Mouse (Mus musculus) hindbrain, postnatal 0 days (tissue): ENCODE measurements at regions not wholly inside any gene's neighbourhood (a gene's known extent, or its start where the extent isn't known, plus 50 kb on each side); places are given as distances from the start of the nearest gene placed in this dataset.

Experiments
- ATAC-seq: fragments of 200-750 bp; cut with Nextera tagmentation; 2 replicates; pipeline ENCODE4 v1.8.0; 2017; ENCODE audit warnings: mild to moderate bottlenecking, moderate TSS enrichment, moderate library complexity
- DNase-seq: peaks from one replicate; pipeline ENCODE4 v3.0.0-alpha.2; 2015; ENCODE audit warnings: low spot score
- H3K27ac ChIP-seq: fragments of 300-500 bp; sonication (generic); 2 replicates; pipeline ENCODE4 v1.5.1; 2014; ENCODE audit warnings: mild to moderate bottlenecking
- H3K27me3 ChIP-seq: fragments of 300-500 bp; sonication (generic); 2 replicates; pipeline ENCODE4 v1.6.1; 2014; ENCODE audit warnings: low read length, mixed read lengths; ENCODE audit not compliant: insufficient read depth
- H3K36me3 ChIP-seq: fragments of 300-500 bp; sonication (generic); 2 replicates; pipeline ENCODE4 v1.6.1; 2014; ENCODE audit warnings: low read length, mixed read lengths; ENCODE audit not compliant: insufficient read depth
- H3K4me1 ChIP-seq: fragments of 300-500 bp; sonication (generic); 2 replicates; pipeline ENCODE4 v1.6.1; 2014; ENCODE audit warnings: antibody characterized with exemption, low read length, mixed read lengths; ENCODE audit not compliant: insufficient read depth
- H3K4me2 ChIP-seq: fragments of 300-500 bp; sonication (generic); 2 replicates; pipeline ENCODE4 v1.6.1; 2014; ENCODE audit warnings: low read depth, mild to moderate bottlenecking, low read length, moderate library complexity, mixed read lengths
- H3K4me3 ChIP-seq: fragments of 300-500 bp; sonication (generic); 2 replicates; pipeline ENCODE4 v1.5.1; 2014; ENCODE audit warnings: low read length
- H3K9ac ChIP-seq: fragments of 300-500 bp; sonication (generic); replicated peaks from 2 replicates; pipeline ENCODE4 v1.6.1; 2014; ENCODE audit warnings: mild to moderate bottlenecking, low read length, moderate library complexity, mixed read lengths
- H3K9me3 ChIP-seq: fragments of 300-500 bp; sonication (generic); 2 replicates; pipeline ENCODE4 v1.6.1; 2016; ENCODE audit warnings: low read length, mixed read lengths
- CTCF ChIP-seq: IDR thresholded peaks from 2 replicates; pipeline ENCODE4 v1.5.1; 2016; ENCODE audit warnings: antibody characterized with exemption, control low read depth, low read depth
- WGBS: fragments of 180-500 bp; shearing (Covaris S2); extraction: QIAGEN DNeasy Blood & Tissue Kit; methylation state at CpG from one replicate; pipeline ENCODE4 v1.1.7; 2014; 5-methylcytosine and 5-hydroxymethylcytosine counted together

- no peak overlapping the region for H3K27ac ChIP-seq
- no peak overlapping the region for H3K9ac ChIP-seq
- no peak overlapping the region for H3K4me2 ChIP-seq
- no peak for TF ChIP-seq CTCF
- no peaks in the 10 kb centered on the region for H3K4me1 ChIP-seq
- H3K27me3 ChIP-seq: no peaks in the 10 kb centered on the region
- ATAC-seq (no peak), DNase-seq (peak; percentile 19)
- no peak overlapping the region for H3K4me3 ChIP-seq
- no peaks in the 10 kb centered on the region for H3K9me3 ChIP-seq
- 55% methylated on average over 7 of the region's 7 CpGs for WGBS
- no peaks in the 10 kb centered on the region for H3K36me3 ChIP-seq
These were observed 360.4 kb upstream of the Nudt12 start for GRCm38 (mm10) chr17:59373505-59374106.

GRCm38 (mm10) chr17:59369624-59370541 is 356.7 kb upstream of the Nudt12 start:
- Histone ChIP-seq H3K27ac (no peak overlapping the region), H3K9me3 (no peaks in the 10 kb centered on the region), H3K4me2 (no peak overlapping the region), H3K27me3 (no peaks in the 10 kb centered on the region), H3K4me3 (no peak overlapping the region), H3K36me3 (no peaks in the 10 kb centered on the region), H3K4me1 (peaks cover 3% of the 10 kb centered on the region; the same call in 1 of the 2 replicates), H3K9ac (no peak overlapping the region)
- no peak for TF ChIP-seq CTCF
- whole genome bisulfite sequencing: 61% methylated on average over 7 of the region's 7 CpGs
- ATAC-seq (0 out of 2 replicates have a peak, but pooled peaks have one; percentile 40), DNase-seq (peak; percentile 27)

GRCm38 (mm10) chr17:59365340-59365739 is 352.2 kb upstream of the Nudt12 start:
- Histone ChIP-seq H3K27ac (no peak overlapping the region), H3K4me3 (no peak overlapping the region), H3K9me3 (no peaks in the 10 kb centered on the region), H3K4me2 (no peak overlapping the region), H3K36me3 (no peaks in the 10 kb centered on the region), H3K9ac (no peak overlapping the region), H3K27me3 (no peaks in the 10 kb centered on the region), H3K4me1 (peaks cover 3% of the 10 kb centered on the region; the same call in 1 of the 2 replicates)
- DNase-seq (no peak), ATAC-seq (no peak)
- 56% methylated on average over 2 of the region's 2 CpGs for WGBS
- no peak for TF ChIP-seq CTCF

GRCm38 (mm10) chr17:59362110-59362509 is 348.9 kb upstream of the Nudt12 start:
- Histone ChIP-seq H3K36me3 (no peaks in the 10 kb centered on the region), H3K27ac (no peak overlapping the region), H3K9me3 (no peaks in the 10 kb centered on the region), H3K9ac (no peak overlapping the region), H3K27me3 (no peaks in the 10 kb centered on the region), H3K4me2 (no peak overlapping the region), H3K4me3 (no peak overlapping the region), H3K4me1 (peaks cover 3% of the 10 kb centered on the region; the same call in 1 of the 2 replicates)
- DNase-seq: no peak
- TF ChIP-seq CTCF: no peak
- no peak for ATAC-seq
- 26% methylated on average over 7 of the region's 7 CpGs for WGBS

GRCm38 (mm10) chr17:59361119-59361518 is 347.9 kb upstream of the Nudt12 start:
- H3K4me1 ChIP-seq: peaks cover 3% of the 10 kb centered on the region; the same call in 1 of the 2 replicates
- DNase-seq (no peak), ATAC-seq (no peak)
- H3K4me2 ChIP-seq: no peak overlapping the region
- TF ChIP-seq CTCF: no peak
- H3K27ac ChIP-seq: no peak overlapping the region
- no peaks in the 10 kb centered on the region for H3K9me3 ChIP-seq
- H3K4me3 ChIP-seq: no peak overlapping the region
- H3K36me3 ChIP-seq: no peaks in the 10 kb centered on the region
- 94% methylated on average over 9 of the region's 9 CpGs for WGBS
- no peaks in the 10 kb centered on the region for H3K27me3 ChIP-seq
- no peak overlapping the region for H3K9ac ChIP-seq

- Histone ChIP-seq H3K27ac (no peak overlapping the region), H3K4me3 (no peak overlapping the region)
- no peak for ATAC-seq
These were observed 346.3 kb upstream of the Nudt12 start for GRCm38 (mm10) chr17:59359503-59359902.

More at GRCm38 (mm10) chr17:59359503-59359902, 346.3 kb upstream of the Nudt12 start:
- TF ChIP-seq CTCF: no peak
- 83% methylated on average over 5 of the region's 5 CpGs for WGBS
- no peak overlapping the region for H3K9ac ChIP-seq
- H3K36me3 ChIP-seq: no peaks in the 10 kb centered on the region
- H3K27me3 ChIP-seq: no peaks in the 10 kb centered on the region
- DNase-seq: no peak
- H3K9me3 ChIP-seq: no peaks in the 10 kb centered on the region
- H3K4me1 ChIP-seq: no peaks in the 10 kb centered on the region
- no peak overlapping the region for H3K4me2 ChIP-seq
